Mouse (Mus musculus) megakaryocyte, adult 5-6 weeks (primary cell): ENCODE results near the gene Cacna1e. TPM values are rescaled to one million over a fixed set of nuclear protein-coding genes. Genes with fewer than 3 reads are reported as not detected.

ENCODE experiments used
- ATAC-seq: 2 replicates; pipeline ENCODE4 v1.8.0; 2016; ENCODE audit warnings: mild to moderate bottlenecking, inconsistent platforms; ENCODE audit not compliant: poor library complexity, severe bottlenecking
- total RNA-seq, 2 experiments: library from RNA; stranded (forward) in 1 of 2; stranded (reverse) in 1 of 2; fragments of 153-499, 151-499 nt in 1 of 2; fragments of 221-1000, 200-1000 nt in 1 of 2; gene quantifications; 2 replicates each; pipeline versions ENCODE4 v1.2.3 to v1.2.4; 2015 to 2017

The Cacna1e gene
- total RNA-seq, 2 experiments from 2014 or later, result 0.02 to 0.26 TPM

- ATAC-seq, result no peak
Observed at GRCm38 (mm10) chr1:154433112-154433511, 451.2 kb downstream of the Cacna1e start.

GRCm38 (mm10) chr1:154428276-154428675 is 456.0 kb downstream of the Cacna1e start:
- ATAC-seq, result no peak

GRCm38 (mm10) chr1:154418278-154418677 is 466.0 kb downstream of the Cacna1e start:
- no peak for ATAC-seq

GRCm38 (mm10) chr1:154416384-154417155 is 467.7 kb downstream of the Cacna1e start:
- no peak for ATAC-seq

- ATAC-seq, result no peak
Observed at GRCm38 (mm10) chr1:154415826-154416225, 468.5 kb downstream of the Cacna1e start.

- ATAC-seq, result no peak
Observed at GRCm38 (mm10) chr1:154413138-154413537, 471.2 kb downstream of the Cacna1e start.

GRCm38 (mm10) chr1:154409051-154409450 is 475.2 kb downstream of the Cacna1e start:
- ATAC-seq, result no peak

- ATAC-seq, result no peak
Observed at GRCm38 (mm10) chr1:154391979-154392378, 492.3 kb downstream of the Cacna1e start.

Other genes with a start within 250 kb of the Cacna1e start
- gene Ier5, start 215.1 kb upstream of the Cacna1e start, total RNA-seq (2015), result 58.4 and 62.3 TPM in 2 replicates
- gene Ier5, start 215.1 kb upstream of the Cacna1e start, total RNA-seq (2017), result 35.4 and 38.3 TPM in 2 replicates